Mouse (Mus musculus): ENCODE data around the gene Ssrp1.

DNA sequence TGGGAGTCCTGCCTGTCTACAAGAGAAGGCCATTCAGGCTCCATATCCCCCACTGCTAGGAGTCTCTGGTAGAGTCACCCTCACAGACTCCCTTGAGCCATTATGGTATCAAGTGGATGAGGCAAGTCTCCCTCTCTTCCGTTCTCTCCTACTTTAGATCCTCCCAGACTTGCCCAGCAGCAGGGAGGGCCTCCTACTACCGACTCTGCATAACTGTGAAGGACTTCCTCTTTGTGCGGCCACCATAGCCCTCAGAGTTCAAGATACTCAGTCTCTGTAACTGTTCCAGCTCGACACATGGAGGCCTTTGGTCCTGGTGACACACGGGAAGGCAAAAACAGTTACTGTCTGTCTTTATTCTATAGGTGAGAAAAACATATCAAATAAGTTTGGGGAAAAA, 9.8 kb upstream of the Ssrp1 start:
- no peak for TF ChIP-seq CTCF (conservative IDR thresholded peaks at IDR 0.05 in 1 of 2, IDR thresholded peaks at IDR 0.05 in 1 of 2; ENCODE audit: low read depth in 2 of 2, low read length in 2 of 2)
- no peak for TF ChIP-seq POLR2A (IDR thresholded peaks at IDR 0.05; ENCODE audit: low read depth, low read length)
- no peak for TF ChIP-seq CHD1 (IDR thresholded peaks at IDR 0.05; ENCODE audit: low read depth, low read length)
- TF ChIP-seq ZNF384 (IDR thresholded peaks at IDR 0.05; ENCODE audit: low read depth, low read length) = no peak
- TF ChIP-seq CHD2 (IDR thresholded peaks at IDR 0.05; ENCODE audit: low read length) = no peak
- TF ChIP-seq USF2 (conservative IDR thresholded peaks at IDR 0.05; ENCODE audit: low read depth, low read length) = no peak
- no peak for TF ChIP-seq TCF12 (IDR thresholded peaks at IDR 0.05; ENCODE audit: low read depth, low read length)
